Mouse (Mus musculus): ENCODE measurements around the gene Prdm5.

GRCm38 (mm10) chr6:65831443-65831842 is 52.7 kb downstream of the Prdm5 start:
- TF ChIP-seq CTCF (IDR thresholded peaks at IDR 0.05; ENCODE audit: extremely low read depth, insufficient read depth, insufficient read length, insufficient replicate concordance) (no peak), POLR2A (IDR thresholded peaks at IDR 0.05; ENCODE audit: low read depth, low read length) (no peak)
